Mouse (Mus musculus) megakaryocyte progenitor cell, adult 5-6 weeks (primary cell): ENCODE measurements around the gene Gm10096. TPM values are rescaled to one million over a fixed set of nuclear protein-coding genes. Genes with fewer than 3 reads are reported as not detected.
"Not testable (repeated sequence)": the region's sequence is repeated elsewhere in the genome, so short reads cannot be mapped to it uniquely, and the experiment has no call there.

Source experiments
- ATAC-seq: replicated peaks from 2 replicates; pipeline ENCODE4 v1.8.0; 2016; ENCODE audit warnings: mild to moderate bottlenecking, moderate TSS enrichment, inconsistent platforms; ENCODE audit not compliant: poor library complexity
- total RNA-seq, 2 experiments: library from RNA; stranded (forward) in 1 of 2; stranded (reverse) in 1 of 2; fragments of 157-497, 149-512 nt in 1 of 2; fragments of 200-1000 nt in 1 of 2; gene quantifications; 2 replicates each; pipeline versions ENCODE4 v1.2.3 to v1.2.4; 2015 to 2017

Gene Gm10096
- total RNA-seq (2015) (not detected in 2 replicates), total RNA-seq (2017) (not detected in 2 replicates)

- ATAC-seq: not testable (repeated sequence)
Observed at GRCm38 (mm10) chrX:28954602-28955001, at the start of gene Gm10096. TSS of gene Gm10096 (minus strand) at chrX:28954702.
